ENCODE assay signal across 19 mouse cellular contexts in the genomic region with DNA sequence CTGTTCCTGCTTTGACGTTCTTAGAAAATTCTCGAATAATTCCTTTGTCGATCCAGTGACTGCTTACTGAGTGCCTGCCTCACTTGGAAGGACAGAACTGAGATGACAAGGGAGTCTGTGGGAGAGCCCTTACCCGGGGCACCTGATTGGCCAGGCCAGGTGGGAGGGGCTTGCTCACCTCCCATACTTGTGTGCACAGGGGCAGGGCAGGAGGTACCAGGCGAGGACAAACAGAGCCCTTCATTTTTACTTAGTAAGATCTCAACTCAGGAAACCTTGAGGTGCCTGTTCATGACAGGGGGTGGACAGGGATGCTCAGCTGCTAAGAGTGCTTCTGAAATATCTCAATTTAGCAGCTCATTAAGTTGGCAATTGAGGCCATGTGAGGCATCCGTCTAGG.
DNase-seq lines count a peak whose midpoint lies in the region; ATAC-seq and TF ChIP-seq lines count a peak whose summit lies in the region.
"Had no signal": no experiment of that assay in that cellular context is flagged by ENCODE, and none has a peak within 500 bp of the region (broad histone marks: within the 10 kb centered on the region; RNA-seq: fewer than 3 reads in every experiment).

No protein-coding gene starts in this region.

- no peak overlapping the region for H3K27ac ChIP-seq in lung, embryonic 14.5 days (ENCODE audit: low read depth)
- peak overlapping the region; percentile 10; the same call in 1 of the 2 replicates for H3K27ac ChIP-seq in forebrain, embryonic 13.5 days
- H3K27ac ChIP-seq: embryonic facial prominence, embryonic 13.5 days; heart, embryonic 10.5 days; left cerebral cortex, adult 2 months; limb, embryonic 12.5 days; liver, embryonic 14.5 days had no signal

- peaks cover 17% of the 10 kb centered on the region; the same call in 1 of the 2 replicates for H3K4me1 ChIP-seq in lung, embryonic 14.5 days (ENCODE audit: insufficient read depth)
- H3K4me1 ChIP-seq in forebrain, embryonic 13.5 days, result peaks cover 41% of the 10 kb centered on the region

- TF ChIP-seq CTCF in lung, embryonic 14.5 days (IDR thresholded peaks at IDR 0.05; ENCODE audit: low read depth), result no peak

- no peak for DNase-seq in frontal cortex, postnatal 14 days (ENCODE audit: low spot score in 2 of 2)
- no peak for DNase-seq in lung, embryonic 14.5 days
- no peak for DNase-seq in lung, postnatal 10 days
- DNase-seq in frontal cortex, adult 2 months (ENCODE audit: extremely low spot score in 1 of 2, low spot score in 1 of 2), result no peak
- DNase-seq: adrenal gland, adult 2 months; cerebellum, adult 11 months; gastrocnemius, postnatal 25 days; heart, postnatal 14 days; retina, postnatal 1 day; thymus, postnatal 25 days had no signal

- H3K9me3 ChIP-seq in lung, embryonic 14.5 days (ENCODE audit: low read depth, low read length), result no peaks in the 10 kb centered on the region
- H3K9me3 ChIP-seq in forebrain, embryonic 13.5 days (replicated peaks), result no peaks in the 10 kb centered on the region
- H3K9me3 ChIP-seq: embryonic facial prominence, embryonic 13.5 days; heart, embryonic 10.5 days; limb, embryonic 12.5 days had no signal

- 27% methylated on average over 6 of the region's 6 CpGs for WGBS in lung, embryonic 14.5 days
- 52% methylated on average over 6 of the region's 6 CpGs for WGBS in forebrain, embryonic 13.5 days

- no peak overlapping the region for H3K9ac ChIP-seq in lung, embryonic 14.5 days
- H3K9ac ChIP-seq in forebrain, embryonic 13.5 days, result no peak overlapping the region
- H3K9ac ChIP-seq: embryonic facial prominence, embryonic 13.5 days; limb, embryonic 12.5 days; liver, embryonic 14.5 days had no signal

- H3K27me3 ChIP-seq in lung, embryonic 14.5 days (ENCODE audit: insufficient read depth, low read length), result peaks cover 8% of the 10 kb centered on the region; the same call in 1 of the 2 replicates
- H3K27me3 ChIP-seq in forebrain, embryonic 13.5 days, result peaks cover 32% of the 10 kb centered on the region

- no peaks in the 10 kb centered on the region for H3K36me3 ChIP-seq in lung, embryonic 14.5 days (ENCODE audit: insufficient read depth)
- H3K36me3 ChIP-seq in forebrain, embryonic 13.5 days (ENCODE audit: poor library complexity, severe bottlenecking), result no peaks in the 10 kb centered on the region; the same call in 1 of the 2 replicates
- H3K36me3 ChIP-seq: embryonic facial prominence, embryonic 13.5 days; heart, embryonic 10.5 days; limb, embryonic 12.5 days had no signal

- ATAC-seq in frontal cortex, adult (ENCODE audit: low TSS enrichment), result peak; percentile 44; the same call in 1 of the 2 replicates
- peak; percentile 39; the same call in 1 of the 2 replicates for ATAC-seq in lung, embryonic 14.5 days (ENCODE audit: insufficient read depth)
- no peak for ATAC-seq in forebrain, embryonic 13.5 days
- peak; percentile 44; the same call in 1 of the 2 replicates for ATAC-seq in megakaryocyte progenitor cell, adult 5-6 weeks (replicated peaks; ENCODE audit: poor library complexity)
- ATAC-seq: intestine, postnatal 0 days had no signal

- no peak overlapping the region for H3K4me2 ChIP-seq in lung, embryonic 14.5 days
- no peak overlapping the region for H3K4me2 ChIP-seq in forebrain, embryonic 13.5 days
- H3K4me2 ChIP-seq: embryonic facial prominence, embryonic 13.5 days; limb, embryonic 12.5 days had no signal

- no peak overlapping the region for H3K4me3 ChIP-seq in lung, embryonic 14.5 days (ENCODE audit: low read depth, low read length)
- H3K4me3 ChIP-seq in forebrain, embryonic 13.5 days, result no peak overlapping the region
- H3K4me3 ChIP-seq: embryonic facial prominence, embryonic 13.5 days; heart, embryonic 10.5 days; left cerebral cortex, adult 2 months; limb, embryonic 12.5 days had no signal
